Mouse (Mus musculus) small intestine, adult 2 months (tissue): Measurements from ENCODE around the gene Prom2. TPM values are rescaled to one million over a fixed set of nuclear protein-coding genes. Genes with fewer than 3 reads are reported as not detected.
A peak's percentile ranks its signal among the peaks of the same experiment; 100 is the strongest.

Experiments
- H3K27ac ChIP-seq: fragments of 200-500 bp; 2 replicates; pipeline ENCODE4 v1.5.1; 2012; ENCODE audit warnings: low read depth, low read length, control low read depth, inconsistent platforms; ENCODE audit not compliant: insufficient read depth
- H3K27me3 ChIP-seq: fragments of 200-500 bp; 2 replicates; pipeline ENCODE4 v1.6.1; 2012; ENCODE audit warnings: mild to moderate bottlenecking, moderate library complexity, low read length, inconsistent platforms; ENCODE audit not compliant: control insufficient read depth, insufficient read depth
- H3K36me3 ChIP-seq: fragments of 200-500 bp; 2 replicates; pipeline ENCODE4 v1.6.1; 2012; ENCODE audit warnings: mild to moderate bottlenecking, low read length, control low read depth, inconsistent platforms; ENCODE audit not compliant: control insufficient read depth, insufficient read depth
- H3K4me1 ChIP-seq: fragments of 200-500 bp; 2 replicates; pipeline ENCODE4 v1.6.1; 2012; ENCODE audit warnings: low read length, inconsistent platforms, mixed read lengths; ENCODE audit not compliant: control insufficient read depth, insufficient read depth, insufficient read length
- H3K4me3 ChIP-seq: fragments of 200-500 bp; 2 replicates; pipeline ENCODE4 v1.5.1; 2012; ENCODE audit warnings: low read depth, mild to moderate bottlenecking, control low read depth, inconsistent platforms, low read length, moderate library complexity
- CTCF ChIP-seq: fragments of 200-500 bp; IDR thresholded peaks from 2 replicates; pipeline ENCODE4 v1.5.1; 2012; ENCODE audit warnings: low read depth, mild to moderate bottlenecking, control low read depth, inconsistent platforms, low read length, moderate library complexity, mixed read lengths; ENCODE audit not compliant: insufficient replicate concordance, insufficient read length; ENCODE audit errors: extremely low read depth
- POLR2A ChIP-seq: fragments of 200-500 bp; IDR thresholded peaks from 2 replicates; pipeline ENCODE4 v1.6.1; 2012; ENCODE audit warnings: low read depth, mild to moderate bottlenecking, control low read depth, inconsistent platforms, low read length, moderate library complexity
- WGBS: fragments of 180-500 bp; shearing (Covaris S2); methylation state at CpG from one replicate; pipeline ENCODE4 v1.1.7; 2018; 5-methylcytosine and 5-hydroxymethylcytosine counted together
- polyA plus RNA-seq: library from polyadenylated mRNA; depleted of rRNA; stranded (reverse); fragments of >200 nt; gene quantifications from 2 replicates; pipeline ENCODE4 v1.2.3, GENCODE M21; 2012; rRNA removed

Prom2 gene
- polyA plus RNA-seq: 0.71 and 2.1 TPM in 2 replicates

DNA sequence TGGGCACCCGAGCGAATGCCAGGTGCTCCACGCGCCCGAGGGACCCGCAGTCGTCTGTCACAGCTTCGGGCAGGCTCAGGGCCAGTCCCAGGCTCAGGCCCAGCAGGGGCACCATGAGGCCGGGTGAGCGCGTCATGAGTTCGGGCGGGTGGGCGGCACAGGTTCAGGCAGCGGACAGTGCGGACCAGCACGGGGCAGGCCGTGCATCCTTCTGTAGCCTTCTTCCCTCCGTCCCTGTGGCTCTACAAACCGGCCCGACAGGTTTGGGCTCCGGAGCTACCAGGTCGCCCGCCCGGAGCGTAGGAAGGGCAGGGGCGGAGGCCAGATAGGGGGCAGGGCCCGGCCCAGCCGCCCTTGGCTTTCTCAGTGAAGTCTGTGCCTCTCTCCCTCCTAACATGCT lies at the start of gene Prom2:
Gene Prom2 (minus strand): TSS at position 283 of the 400 bp plus-strand sequence.
- H3K27ac ChIP-seq: no peak within 1 kb of the TSS
- no peaks in the 10 kb centered on the region for H3K36me3 ChIP-seq
- 0 out of 2 replicates have a peak, but pooled peaks cover 3% of the 10 kb centered on the region for H3K4me1 ChIP-seq
- H3K27me3 ChIP-seq: peaks cover 14% of the 10 kb centered on the region
- 11% methylated on average over 29 of the region's 29 CpGs for WGBS
- TF ChIP-seq POLR2A: no peak
- no peak for TF ChIP-seq CTCF
- no peak within 1 kb of the TSS for H3K4me3 ChIP-seq

DNA sequence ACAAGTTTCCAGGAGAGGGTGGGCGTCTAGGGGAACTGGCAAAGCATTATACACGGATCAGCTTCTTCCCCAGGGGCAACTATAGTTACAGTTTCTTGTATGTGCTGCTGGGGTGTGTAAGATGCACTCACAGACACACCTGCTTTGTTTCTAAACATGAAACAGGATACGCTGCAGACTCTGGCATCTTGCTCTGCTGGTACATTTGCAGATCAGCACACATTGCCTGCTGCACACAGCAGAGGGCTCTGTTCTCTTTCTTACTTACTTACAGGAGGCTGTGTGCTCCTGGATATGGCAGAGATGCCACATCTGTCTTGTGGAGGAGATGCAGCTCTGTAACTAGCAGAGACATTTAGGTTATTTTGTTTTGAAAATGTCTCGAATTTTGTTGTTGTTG lies 49.6 kb upstream of the Prom2 start:
- peaks cover 29% of the 10 kb centered on the region for H3K36me3 ChIP-seq
- H3K4me1 ChIP-seq: peaks cover 7% of the 10 kb centered on the region; the same call in 1 of the 2 replicates
- TF ChIP-seq POLR2A (no peak), CTCF (no peak)
- H3K27ac ChIP-seq: no peak overlapping the region
- H3K4me3 ChIP-seq: no peak overlapping the region
- H3K27me3 ChIP-seq: no peaks in the 10 kb centered on the region
- WGBS: 75% methylated on average over 4 of the region's 4 CpGs

DNA sequence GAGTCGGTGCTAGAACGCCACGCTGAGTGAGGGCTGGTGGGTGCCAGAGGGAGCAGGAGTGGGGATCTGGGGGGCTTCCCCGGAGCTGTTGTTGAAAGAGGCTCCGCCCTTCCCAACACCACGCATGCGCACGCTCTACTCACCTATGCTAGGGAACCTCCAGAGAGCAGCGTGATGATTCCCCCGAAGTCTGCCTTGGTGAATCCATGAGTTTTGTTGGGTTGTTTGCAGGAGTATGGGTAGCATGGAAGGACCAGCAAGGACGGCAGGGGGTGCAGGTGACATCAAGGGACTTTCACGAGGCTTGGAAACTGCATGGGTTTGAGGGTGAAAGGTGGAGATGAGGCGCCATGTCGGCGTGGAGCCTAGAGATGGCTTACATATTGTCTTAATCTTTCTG lies 48.9 kb upstream of the Prom2 start:
- no peak for TF ChIP-seq CTCF
- TF ChIP-seq POLR2A: no peak
- H3K4me1 ChIP-seq: peaks cover 7% of the 10 kb centered on the region; the same call in 1 of the 2 replicates
- peak overlapping the region; percentile 56 for H3K4me3 ChIP-seq
- H3K27me3 ChIP-seq: no peaks in the 10 kb centered on the region
- peaks cover 23% of the 10 kb centered on the region for H3K36me3 ChIP-seq
- H3K27ac ChIP-seq: no peak overlapping the region
- whole genome bisulfite sequencing: 57% methylated on average over 15 of the region's 15 CpGs

DNA sequence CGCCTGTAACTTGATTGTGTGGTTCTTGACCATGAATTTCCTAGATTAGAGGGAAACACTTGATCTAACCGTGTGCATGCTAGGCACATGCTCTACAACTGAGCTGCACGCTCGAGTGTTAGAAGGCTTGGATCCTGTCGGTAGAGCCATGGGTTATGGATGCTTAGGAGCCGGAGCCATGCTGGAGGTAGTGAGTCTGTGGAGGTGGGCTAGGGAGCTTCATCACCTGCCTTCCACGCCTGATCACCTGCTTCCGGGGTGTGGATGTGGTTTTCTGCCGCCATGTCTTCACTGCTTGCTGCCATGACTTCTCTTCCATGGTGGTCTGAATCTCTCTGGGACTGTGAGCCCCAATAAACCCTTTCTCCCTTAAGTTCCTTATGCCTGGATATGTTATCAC lies 47.6 kb upstream of the Prom2 start:
- WGBS: 91% methylated on average over 9 of the region's 9 CpGs
- H3K27me3 ChIP-seq: no peaks in the 10 kb centered on the region
- no peak overlapping the region for H3K27ac ChIP-seq
- H3K36me3 ChIP-seq: peaks cover 16% of the 10 kb centered on the region
- peaks cover 10% of the 10 kb centered on the region; the same call in 1 of the 2 replicates for H3K4me1 ChIP-seq
- no peak for TF ChIP-seq CTCF
- TF ChIP-seq POLR2A: no peak
- H3K4me3 ChIP-seq: no peak overlapping the region

DNA sequence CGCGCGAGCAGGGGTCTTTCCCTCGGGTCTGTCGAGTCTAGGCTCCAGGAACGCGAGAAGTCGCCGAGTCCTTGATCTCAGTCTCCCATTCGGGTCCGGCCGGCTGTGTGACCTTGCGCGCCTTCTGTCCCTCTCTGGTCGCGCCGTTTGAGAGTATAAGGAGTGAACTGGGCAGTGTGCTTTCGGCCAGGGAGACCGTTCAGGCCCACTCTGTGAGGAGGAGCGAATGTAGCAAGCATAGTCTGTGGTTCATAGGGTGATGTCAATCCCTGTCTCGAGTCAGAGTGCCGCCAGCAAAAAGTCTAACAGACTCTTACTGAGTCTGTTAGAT lies 46.2 kb upstream of the Prom2 start:
- peak overlapping the region; percentile 98 for H3K27ac ChIP-seq
- WGBS: under 1% methylated on average over 22 of the region's 22 CpGs
- peaks cover 8% of the 10 kb centered on the region for H3K36me3 ChIP-seq
- H3K4me3 ChIP-seq: peak overlapping the region; percentile 78
- peaks cover 11% of the 10 kb centered on the region; the same call in 1 of the 2 replicates for H3K4me1 ChIP-seq
- no peaks in the 10 kb centered on the region for H3K27me3 ChIP-seq
- no peak for TF ChIP-seq POLR2A
- no peak for TF ChIP-seq CTCF

DNA sequence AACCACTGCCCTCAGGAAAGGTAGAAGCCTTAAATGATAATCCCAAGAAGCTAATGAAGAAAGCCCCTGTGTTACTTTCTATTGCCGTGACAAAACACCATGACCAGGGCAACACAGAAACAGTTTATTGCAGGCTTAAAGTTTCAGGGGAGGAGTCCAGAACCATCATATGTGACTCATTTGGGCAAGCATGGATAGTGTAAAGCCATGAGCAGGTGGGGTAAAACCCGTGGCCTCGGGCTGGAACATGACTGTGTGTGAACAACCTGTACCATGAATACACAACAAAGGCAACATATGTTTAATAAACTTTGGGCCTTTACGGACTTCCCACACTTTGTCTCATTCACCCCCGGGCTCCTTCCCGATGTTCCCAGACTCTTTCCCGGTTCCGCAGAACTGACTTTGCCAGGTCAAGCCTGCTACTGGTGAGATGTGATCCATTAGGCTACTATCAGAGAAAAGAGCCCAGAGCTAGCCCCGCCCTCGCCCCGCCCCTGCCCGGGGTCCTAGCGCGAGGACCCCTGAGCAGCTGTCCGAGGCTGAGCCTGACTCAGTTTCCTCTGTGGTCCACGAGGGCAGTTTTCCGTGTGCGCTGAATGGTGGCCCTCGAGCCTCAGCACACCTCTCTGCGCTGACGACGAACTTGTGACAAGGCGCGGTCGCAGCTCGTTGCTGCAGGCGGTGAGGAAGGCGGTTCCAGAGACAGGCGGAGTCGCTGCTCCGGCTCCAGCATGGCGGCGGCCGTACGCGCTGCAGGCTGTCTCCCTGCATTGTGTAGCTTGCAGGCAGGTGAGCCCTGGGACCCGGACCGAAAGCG lies 45.6 kb upstream of the Prom2 start, which contains the start of the genes Zfp661 and Mrps5:
Gene Zfp661 (minus strand): TSS at position 401 of the 820 bp plus-strand sequence.
Gene Mrps5 (plus strand): TSS at position 529 of the 820 bp plus-strand sequence.
- WGBS: 2% methylated on average over 39 of the region's 39 CpGs
- peak; percentile 36; the same call in 1 of the 2 replicates for TF ChIP-seq POLR2A
- no peak for TF ChIP-seq CTCF

DNA sequence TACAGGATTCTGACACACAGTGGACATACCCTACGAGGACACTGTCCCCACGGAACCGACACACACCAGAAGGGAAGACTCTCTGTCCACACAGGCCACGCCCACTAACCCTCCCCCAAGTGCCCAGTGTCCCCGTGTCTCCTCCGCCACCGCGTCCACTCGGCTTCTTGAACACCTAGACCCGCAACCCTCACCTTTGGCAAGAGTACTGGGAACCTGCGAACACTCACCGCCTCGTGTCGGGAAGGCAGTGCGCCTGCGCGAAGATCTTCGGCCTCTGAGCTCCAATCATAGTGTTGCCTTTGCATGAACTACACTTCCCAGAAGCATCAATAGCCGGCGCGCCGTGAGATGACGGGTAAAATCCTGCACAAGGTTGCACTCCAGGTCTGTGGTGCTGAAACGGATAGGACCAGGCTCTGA lies 43.2 kb upstream of the Prom2 start:
- Histone ChIP-seq H3K4me3 (peak overlapping the region; percentile 85), H3K4me1 (peaks cover 11% of the 10 kb centered on the region; the same call in 1 of the 2 replicates), H3K36me3 (no peaks in the 10 kb centered on the region), H3K27me3 (no peaks in the 10 kb centered on the region), H3K27ac (no peak overlapping the region)
- WGBS: under 1% methylated on average over 24 of the region's 24 CpGs
- peak; percentile 78 for TF ChIP-seq POLR2A
- no peak for TF ChIP-seq CTCF

More for the DNA sequence above, 45.6 kb upstream of the Prom2 start, which contains the start of the genes Zfp661 and Mrps5:
- Histone ChIP-seq H3K36me3 (0 out of 2 replicates have a peak, but pooled peaks cover 3% of the 10 kb centered on the region), H3K4me1 (peaks cover 11% of the 10 kb centered on the region; the same call in 1 of the 2 replicates), H3K4me3 (peak within 1 kb of the TSS; percentile 78), H3K27ac (peak within 1 kb of the TSS; percentile 98), H3K27me3 (no peaks in the 10 kb centered on the region)
